ENCODE assay signal across 10 mouse cellular contexts in genomic region chr6:142785343-142785742, GRCm38 (mm10). TPM values are rescaled to one million over a fixed set of nuclear protein-coding genes. Genes with fewer than 3 reads are reported as not detected.
DNase-seq lines count a peak whose midpoint lies in the region; ATAC-seq lines count a peak whose summit lies in the region.
"Had no signal": no experiment of that assay in that cellular context is flagged by ENCODE, and none has a peak within 500 bp of the region (broad histone marks: within the 10 kb centered on the region; RNA-seq: fewer than 3 reads in every experiment).

No protein-coding gene starts in this region.

- H3K27me3 ChIP-seq in heart, embryonic 11.5 days (ENCODE audit: control insufficient read depth, insufficient read depth, low read length) = no peaks in the 10 kb centered on the region
- H3K27me3 ChIP-seq: embryonic facial prominence, embryonic 13.5 days had no signal

- ATAC-seq in heart, embryonic 11.5 days (replicated peaks; ENCODE audit: insufficient number of reproducible peaks, low FRiP score, low TSS enrichment) = no peak

- H3K9me3 ChIP-seq in heart, embryonic 11.5 days (replicated peaks; ENCODE audit: control insufficient read depth, low read length) = no peaks in the 10 kb centered on the region
- H3K9me3 ChIP-seq: embryonic facial prominence, embryonic 13.5 days had no signal

- H3K4me3 ChIP-seq in heart, embryonic 11.5 days (ENCODE audit: low read depth, low read length) = no peak overlapping the region
- H3K4me3 ChIP-seq: embryonic facial prominence, embryonic 13.5 days had no signal

- DNase-seq in heart, adult 9 months (ENCODE audit: low spot score in 2 of 2) = peak; percentile 10 to 43
- peak; percentile 75 for DNase-seq in CD4-positive helper T cell, adult 2 months (ENCODE audit: low read depth, low spot score)
- peak; percentile 37 for DNase-seq in adrenal gland, adult 2 months
- peak; percentile 82 for DNase-seq in embryo, embryonic 10.5 days (ENCODE audit: low spot score)
- DNase-seq in kidney, postnatal 25 days = peak; percentile 54 to 81
- DNase-seq in naive thymus-derived CD4-positive, alpha-beta T cell, adult 2 months (ENCODE audit: low read depth) = peak; percentile 88
- no peak for DNase-seq in right cerebral cortex, postnatal 25 days

- 38% methylated on average over 4 of the region's 4 CpGs for WGBS in heart, embryonic 11.5 days (ENCODE audit: insufficient replicate concordance)

- H3K9ac ChIP-seq in heart, embryonic 11.5 days (ENCODE audit: low read depth, low read length) = no peak overlapping the region
- H3K9ac ChIP-seq: embryonic facial prominence, embryonic 13.5 days had no signal

- no peak overlapping the region for H3K4me2 ChIP-seq in heart, embryonic 11.5 days
- H3K4me2 ChIP-seq: embryonic facial prominence, embryonic 13.5 days had no signal

- H3K36me3 ChIP-seq in heart, embryonic 11.5 days (ENCODE audit: control insufficient read depth, insufficient read depth, low read length) = no peaks in the 10 kb centered on the region
- H3K36me3 ChIP-seq: embryonic facial prominence, embryonic 13.5 days had no signal

- no peaks in the 10 kb centered on the region for H3K4me1 ChIP-seq in heart, embryonic 11.5 days (ENCODE audit: control insufficient read depth, insufficient read depth, low read length)
- H3K4me1 ChIP-seq: embryonic facial prominence, embryonic 13.5 days had no signal

- H3K27ac ChIP-seq in heart, embryonic 11.5 days (ENCODE audit: low read depth, low read length) = no peak overlapping the region
- H3K27ac ChIP-seq: embryonic facial prominence, embryonic 13.5 days had no signal

RNA-seq across cellular contexts. Expression of gene Sult6b2, which starts 19.0 kb away (rescaled TPM):
- 0.14 TPM in 1 of 2 replicates, not detected in the other for polyA plus RNA-seq in heart, embryonic 11.5 days (2014; fragmentation: Nextera tagmentation; extraction: Ambion mirVana)
- total RNA-seq in adrenal gland, adult 2 months (2021) = not detected
- not detected in 2 replicates for polyA plus RNA-seq in adrenal gland, adult 2 months (2012; rRNA removed)
- polyA plus RNA-seq: embryonic facial prominence, embryonic 13.5 days; lung, embryonic 16.5 days had no signal

RNA-seq across cellular contexts. Expression of gene Cmas, which starts 28.9 kb away (rescaled TPM):
- polyA plus RNA-seq in heart, embryonic 11.5 days (2014; fragmentation: Nextera tagmentation; extraction: Ambion mirVana) = 117 and 126 TPM in 2 replicates
- total RNA-seq in adrenal gland, adult 2 months (2021) = 10 to 100 TPM; 30.5 to 30.8 TPM
- polyA plus RNA-seq in adrenal gland, adult 2 months (2012; rRNA removed) = 4.4 and 11.0 TPM in 2 replicates
